25 mouse cellular contexts compared by ENCODE assay signal in the genomic region with DNA sequence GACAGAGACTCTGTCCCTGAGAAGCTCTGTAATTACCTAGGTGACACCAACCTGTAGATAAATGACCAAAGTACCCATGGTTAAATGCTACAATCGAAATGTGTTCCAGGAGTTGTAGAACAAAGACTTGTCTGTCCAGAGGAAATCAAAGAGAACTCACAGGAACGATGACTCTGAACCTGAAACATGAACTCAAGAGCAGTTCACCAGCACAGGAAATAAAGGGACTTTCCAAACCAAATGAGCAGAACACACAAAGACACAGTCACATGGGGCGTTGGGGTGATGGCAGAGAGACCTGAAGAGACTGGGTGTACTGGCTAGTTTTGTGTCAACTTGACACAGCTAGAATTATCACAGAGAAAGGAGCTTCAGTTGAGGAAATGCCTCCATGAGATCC.
"Had no signal": no experiment of that assay in that cellular context is flagged by ENCODE, and none has a peak within 500 bp of the region (broad histone marks: within the 10 kb centered on the region; RNA-seq: fewer than 3 reads in every experiment).

No protein-coding gene starts in this region.

- ATAC-seq: hindbrain, postnatal 0 days; intestine, embryonic 16.5 days; liver, embryonic 12.5 days had no signal

- H3K4me3 ChIP-seq: heart, embryonic 13.5 days; heart, embryonic 15.5 days; hindbrain, embryonic 13.5 days; hindbrain, embryonic 15.5 days; kidney, embryonic 15.5 days; limb, embryonic 13.5 days; limb, embryonic 15.5 days; liver, embryonic 12.5 days had no signal

- H3K4me1 ChIP-seq: heart, embryonic 13.5 days; heart, embryonic 15.5 days; hindbrain, embryonic 13.5 days; hindbrain, embryonic 15.5 days; kidney, embryonic 15.5 days; limb, embryonic 13.5 days; limb, embryonic 15.5 days; liver, embryonic 12.5 days had no signal

- H3K9me3 ChIP-seq: heart, embryonic 13.5 days; heart, embryonic 15.5 days; hindbrain, embryonic 13.5 days; hindbrain, embryonic 15.5 days; kidney, embryonic 15.5 days; limb, embryonic 13.5 days; limb, embryonic 15.5 days; liver, embryonic 12.5 days had no signal

- H3K27ac ChIP-seq: heart, embryonic 13.5 days; heart, embryonic 15.5 days; hindbrain, embryonic 13.5 days; hindbrain, embryonic 15.5 days; hindbrain, postnatal 0 days; kidney, embryonic 15.5 days; kidney, postnatal 0 days; limb, embryonic 13.5 days; limb, embryonic 15.5 days; liver, embryonic 12.5 days had no signal

- H3K36me3 ChIP-seq: heart, embryonic 13.5 days; heart, embryonic 15.5 days; hindbrain, embryonic 13.5 days; hindbrain, embryonic 15.5 days; kidney, embryonic 15.5 days; limb, embryonic 13.5 days; limb, embryonic 15.5 days; liver, embryonic 12.5 days had no signal

- DNase-seq: gastrocnemius, postnatal 14 days; gastrocnemius, postnatal 36 days; heart, adult 18-20 months; heart, postnatal 14 days; heart, postnatal 36 days; kidney, adult 11 months; kidney, adult 2 months; kidney, adult 9 months; kidney, postnatal 14 days; kidney, postnatal 36 days; layer of hippocampus, adult 9-11 months; layer of hippocampus, postnatal 36 days; left cerebral cortex, postnatal 4 days had no signal

- H3K4me2 ChIP-seq: heart, embryonic 11.5 days; heart, embryonic 13.5 days; heart, embryonic 15.5 days; hindbrain, embryonic 13.5 days; hindbrain, embryonic 15.5 days; kidney, embryonic 15.5 days; limb, embryonic 13.5 days; limb, embryonic 15.5 days; liver, embryonic 12.5 days had no signal

- H3K27me3 ChIP-seq: heart, embryonic 13.5 days; heart, embryonic 15.5 days; hindbrain, embryonic 13.5 days; hindbrain, embryonic 15.5 days; kidney, embryonic 15.5 days; limb, embryonic 13.5 days; limb, embryonic 15.5 days; liver, embryonic 12.5 days had no signal

- H3K9ac ChIP-seq: heart, embryonic 13.5 days; heart, embryonic 15.5 days; hindbrain, embryonic 13.5 days; hindbrain, embryonic 15.5 days; kidney, embryonic 15.5 days; limb, embryonic 13.5 days; limb, embryonic 15.5 days; liver, embryonic 12.5 days had no signal
